Mouse (Mus musculus): ENCODE data around the gene Mpeg1.

Mpeg1 gene

DNA sequence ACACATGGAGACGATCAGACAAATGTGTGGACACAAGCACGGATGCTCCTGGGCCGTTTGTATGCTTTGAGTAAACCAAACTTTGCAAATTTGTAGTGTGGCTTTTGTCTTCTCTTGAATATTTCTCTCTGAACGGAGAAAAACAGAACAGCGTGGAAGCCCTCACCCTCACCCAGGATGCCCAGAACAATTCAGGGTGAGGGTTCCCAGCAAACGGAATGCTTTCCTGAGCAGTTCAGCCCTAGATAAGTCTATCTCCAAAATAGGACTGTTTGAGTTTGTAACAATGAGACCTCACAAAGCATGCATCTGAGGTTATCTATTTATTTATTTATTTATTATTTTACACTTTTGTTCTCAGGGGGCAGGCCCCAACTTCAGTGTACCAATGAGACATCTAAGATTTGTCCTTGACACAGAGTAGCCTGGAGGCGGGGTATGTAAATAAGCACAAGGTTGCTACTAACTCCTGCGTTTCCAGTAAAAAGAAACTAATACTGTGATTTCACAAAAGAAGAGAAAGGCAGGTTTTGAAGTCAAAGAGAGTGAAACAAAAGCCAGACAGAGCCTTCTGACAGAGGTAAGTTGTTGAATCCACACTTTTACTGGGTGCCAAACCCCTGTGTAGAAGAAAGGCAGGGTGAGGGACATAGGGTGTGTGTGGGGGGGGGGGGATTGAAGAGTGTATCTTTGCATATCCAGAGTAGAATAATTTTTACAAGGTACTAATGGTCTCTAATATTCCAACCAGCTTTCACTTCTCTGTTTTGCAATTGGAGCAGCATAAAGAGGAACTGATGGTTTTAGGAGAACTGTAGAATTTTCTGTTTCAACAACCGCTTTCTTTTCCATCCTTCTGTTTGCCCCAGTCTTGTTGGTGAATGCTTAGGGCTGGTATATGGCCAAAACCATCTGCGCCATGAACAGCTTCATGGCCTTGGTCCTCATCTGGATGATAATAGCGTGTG, at the start of gene Mpeg1:
Mpeg1 (plus strand) TSS at position 498 of the 968 bp plus-strand sequence.
- DNase-seq (ENCODE audit: low spot score), result no peak

DNA sequence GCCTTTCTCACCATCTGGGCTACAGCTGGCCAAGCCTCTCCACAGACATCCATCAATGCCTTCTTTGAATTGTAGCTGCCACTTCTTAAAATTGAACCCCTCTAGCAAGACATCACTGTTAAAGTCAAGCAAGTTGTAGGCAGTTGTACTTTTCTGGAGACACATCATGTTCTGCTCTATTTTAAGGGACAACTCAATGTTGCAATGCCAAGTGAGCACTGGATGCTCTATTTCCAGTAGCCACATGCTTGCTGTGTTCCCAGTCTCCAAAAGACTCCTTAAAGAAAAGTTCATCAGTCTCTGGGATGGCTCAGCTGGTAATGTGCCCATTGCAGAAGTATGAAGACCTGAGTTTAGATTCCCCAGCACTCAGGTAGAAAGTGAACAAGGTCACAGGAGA, 46.8 kb upstream of the Mpeg1 start:
- DNase-seq (ENCODE audit: low spot score), result no peak

DNA sequence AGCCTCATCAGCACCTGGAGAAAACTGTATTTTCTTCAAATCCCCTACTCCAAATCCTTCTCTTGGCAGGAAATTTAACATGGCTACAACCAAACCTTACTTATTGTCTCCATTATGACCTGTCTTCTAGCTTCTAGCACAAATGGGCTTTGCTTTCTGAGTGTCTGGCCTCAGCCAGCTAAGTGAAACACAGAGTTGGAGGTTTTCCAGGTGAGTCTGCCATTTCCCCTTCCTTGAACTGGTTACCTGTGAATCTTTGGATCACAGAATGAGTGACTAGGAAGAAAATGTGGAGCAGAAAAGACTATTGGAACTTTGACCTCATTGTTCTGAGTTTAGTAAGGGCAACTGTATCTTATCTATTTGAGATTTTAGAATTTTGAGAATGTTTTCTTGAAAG, 43.2 kb upstream of the Mpeg1 start, which contains the start of gene Olfr1441:
Olfr1441 (plus strand) TSS at position 73 of the 400 bp plus-strand sequence.
- no peak for DNase-seq (ENCODE audit: low spot score)

DNA sequence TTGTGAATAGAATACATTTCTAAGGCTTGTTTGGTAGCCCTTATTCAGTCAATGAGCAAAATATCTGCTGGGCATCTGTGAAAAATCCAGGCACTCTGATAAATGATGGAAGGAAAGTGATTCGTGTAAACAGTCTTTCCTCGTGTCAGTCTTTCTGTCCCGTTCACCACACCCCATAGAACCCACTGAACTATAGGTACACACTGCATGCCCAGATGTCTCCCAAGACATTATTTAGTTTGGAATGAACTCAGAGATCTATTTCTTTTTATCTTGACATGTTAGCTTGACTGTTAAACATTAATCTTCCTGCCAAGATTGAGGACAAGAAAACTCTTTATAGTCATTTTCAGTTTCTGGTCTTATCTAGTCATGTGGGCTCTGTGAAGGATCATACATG, 42.3 kb upstream of the Mpeg1 start:
- no peak for DNase-seq (ENCODE audit: low spot score)

DNA sequence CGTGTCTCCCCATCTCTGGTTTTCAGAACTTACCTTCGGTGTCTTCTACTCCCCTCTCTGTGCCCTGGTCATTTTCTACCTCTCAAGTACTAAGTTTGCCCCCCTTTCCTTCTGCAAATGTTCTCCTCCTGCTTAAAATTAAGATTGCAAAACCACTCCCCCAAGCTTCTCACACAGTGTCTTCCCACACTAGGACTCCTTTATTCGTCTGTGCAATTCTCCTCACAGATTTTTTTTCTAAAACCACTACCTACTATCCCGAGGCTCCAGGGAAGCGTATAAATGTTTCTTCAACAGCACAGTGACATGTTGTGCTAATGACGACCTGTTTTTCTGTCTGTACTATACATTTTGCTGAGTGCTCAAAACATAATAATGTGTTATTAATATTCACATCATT, 40.0 kb upstream of the Mpeg1 start:
- no peak for DNase-seq (ENCODE audit: low spot score)

DNA sequence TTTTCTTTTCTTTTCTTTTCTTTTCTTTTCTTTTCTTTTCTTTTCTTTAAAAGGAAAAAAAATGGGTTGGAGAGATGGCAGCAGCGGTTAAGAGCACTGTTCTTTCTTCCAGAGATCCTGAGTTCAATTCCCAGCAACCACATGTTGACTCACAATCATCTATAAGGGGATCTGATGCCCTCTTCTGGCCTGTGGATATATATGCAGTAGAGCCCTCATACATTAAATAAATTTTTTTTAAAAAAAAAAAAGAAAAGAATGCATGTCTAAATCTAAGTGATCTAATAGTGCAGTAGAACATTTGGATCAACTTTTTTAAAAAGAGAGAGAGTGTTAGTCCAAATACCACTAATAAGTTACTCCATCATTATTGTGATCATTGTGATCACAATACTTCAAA, 38.9 kb upstream of the Mpeg1 start:
- DNase-seq (ENCODE audit: low spot score), result no peak

DNA sequence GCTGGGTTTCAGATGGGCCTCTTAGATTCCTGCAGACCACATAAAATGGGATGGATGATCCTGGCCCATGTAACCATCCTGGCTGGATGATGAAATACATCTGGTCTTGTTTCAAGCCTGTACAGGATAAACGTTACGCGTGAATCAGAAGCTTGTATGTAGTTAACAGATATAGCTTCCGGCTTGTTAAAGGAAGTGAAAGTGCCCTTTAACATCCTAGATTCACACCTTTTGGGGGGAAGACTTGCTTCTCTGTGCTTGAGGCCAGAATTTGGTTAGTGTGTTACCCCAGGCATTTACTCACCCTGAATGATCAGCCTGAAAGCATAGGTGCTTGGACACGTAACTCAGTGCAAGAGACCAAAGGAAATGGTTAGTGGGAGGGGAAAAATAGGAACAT, 33.5 kb upstream of the Mpeg1 start:
- DNase-seq (ENCODE audit: low spot score), result no peak

DNA sequence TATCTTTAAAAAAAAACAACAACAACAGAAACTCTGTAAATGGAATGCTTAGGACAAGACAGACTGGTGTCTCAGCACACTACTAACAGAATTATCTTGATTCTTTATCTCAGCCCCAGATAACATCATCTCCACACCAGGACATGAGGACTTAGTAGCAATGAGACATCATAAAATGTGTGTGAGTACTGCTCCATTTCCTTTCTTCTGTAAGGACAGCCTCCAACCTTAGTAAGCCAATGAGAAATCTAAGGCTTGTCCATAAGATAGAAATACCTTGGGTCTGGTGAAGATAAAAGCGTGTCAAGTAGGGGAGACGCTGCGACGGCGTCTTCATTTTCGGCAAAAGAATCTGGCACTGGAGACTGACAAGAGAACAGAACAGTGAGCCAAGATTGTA, 33.0 kb upstream of the Mpeg1 start, which contains the start of gene Pfpl:
Pfpl (plus strand) TSS at position 301 of the 400 bp plus-strand sequence.
- DNase-seq (ENCODE audit: low spot score), result no peak

DNA sequence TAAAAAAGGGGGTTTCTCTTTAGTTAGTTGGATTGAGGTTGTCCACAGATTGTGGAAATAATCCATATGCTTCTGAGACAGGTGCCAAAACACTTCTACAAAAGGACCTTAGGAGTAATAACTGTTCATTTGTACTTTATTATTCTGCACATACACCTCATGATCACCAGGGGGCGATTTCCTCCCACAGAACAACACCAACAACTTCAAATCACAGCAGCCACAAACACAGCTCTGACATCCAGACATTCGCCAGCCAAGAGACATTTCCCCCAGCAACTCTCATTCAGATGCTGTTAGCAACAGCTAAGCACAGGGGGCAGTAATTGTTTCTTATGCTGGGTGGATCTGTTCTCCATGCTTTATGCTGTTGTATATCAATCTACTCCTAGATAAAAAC, 27.5 kb upstream of the Mpeg1 start:
- no peak for DNase-seq (ENCODE audit: low spot score)

DNA sequence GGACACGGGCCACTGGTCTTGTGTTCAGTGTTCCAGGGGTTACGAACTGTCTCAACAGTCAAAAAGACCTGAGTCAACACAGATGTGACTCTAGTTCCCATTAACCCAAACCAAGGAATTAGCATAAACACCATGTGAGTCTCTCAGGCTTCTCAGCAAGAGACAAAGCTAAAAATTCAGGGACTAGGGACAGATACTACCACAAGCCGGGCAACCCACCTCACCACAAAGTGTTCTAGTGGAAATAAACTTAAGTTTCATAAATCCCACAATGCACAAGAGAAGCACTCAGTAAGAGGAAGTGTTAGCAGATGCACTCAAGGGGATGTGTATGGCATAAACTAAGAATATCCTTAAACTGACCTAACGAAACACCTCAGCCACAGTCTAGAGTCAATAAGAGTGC, 25.6 kb upstream of the Mpeg1 start:
- DNase-seq (ENCODE audit: low spot score), result no peak

DNA sequence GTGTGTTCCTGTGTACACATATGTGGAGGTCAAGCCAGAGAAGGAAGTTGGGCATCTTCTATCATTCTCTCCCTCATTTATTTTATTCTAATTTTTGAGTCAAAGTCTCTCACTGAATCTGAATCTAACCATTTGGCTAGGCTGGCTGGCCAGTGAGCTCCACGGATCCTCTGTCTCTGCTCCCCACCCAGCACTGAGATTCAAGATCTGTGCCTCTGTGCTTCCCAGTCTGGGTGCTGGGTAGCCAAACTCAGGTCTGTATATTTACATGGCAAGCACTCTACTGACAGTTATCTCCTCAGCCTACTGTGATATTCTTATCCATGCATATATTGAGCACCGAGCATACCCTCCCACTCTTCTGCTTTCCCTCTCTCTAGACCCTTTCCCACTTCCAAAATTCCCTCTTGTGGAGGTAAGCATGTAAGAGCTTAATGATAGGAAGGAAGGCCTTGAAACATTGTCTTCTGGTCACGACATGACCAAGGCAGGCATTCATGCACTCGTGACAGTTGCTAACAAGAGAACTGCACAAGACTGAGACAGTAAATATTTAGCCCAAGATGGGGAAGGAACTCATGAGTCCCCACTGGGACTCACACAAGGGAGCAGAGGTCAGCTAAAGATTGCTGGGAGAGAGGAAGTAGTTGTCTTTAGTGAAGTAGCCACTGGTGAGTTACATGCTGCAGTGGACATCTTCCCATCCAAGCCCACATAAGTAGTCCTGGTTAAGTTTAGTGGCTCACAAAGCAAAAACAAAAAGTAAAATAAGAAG, 24.6 kb upstream of the Mpeg1 start:
- DNase-seq (ENCODE audit: low spot score), result no peak

DNA sequence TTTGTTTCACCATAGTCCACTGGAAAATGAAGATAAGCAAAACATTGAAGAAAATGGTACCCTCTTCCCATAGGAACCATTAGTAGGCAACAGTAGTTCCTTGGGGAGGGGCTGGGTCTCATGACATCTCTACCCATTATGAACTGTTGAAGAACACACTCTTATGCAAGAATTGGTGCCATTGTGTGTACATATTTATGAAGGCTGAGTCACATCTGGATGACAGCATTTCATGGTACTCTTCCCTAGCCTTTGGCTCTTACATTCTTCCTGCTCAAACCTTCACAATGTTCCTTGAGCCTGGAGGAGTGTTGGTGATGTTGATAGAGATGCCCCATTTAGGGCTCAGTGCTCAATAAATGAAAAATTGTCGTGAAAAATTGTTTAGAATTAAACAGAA, 21.0 kb upstream of the Mpeg1 start:
- DNase-seq (ENCODE audit: low spot score), result no peak

DNA sequence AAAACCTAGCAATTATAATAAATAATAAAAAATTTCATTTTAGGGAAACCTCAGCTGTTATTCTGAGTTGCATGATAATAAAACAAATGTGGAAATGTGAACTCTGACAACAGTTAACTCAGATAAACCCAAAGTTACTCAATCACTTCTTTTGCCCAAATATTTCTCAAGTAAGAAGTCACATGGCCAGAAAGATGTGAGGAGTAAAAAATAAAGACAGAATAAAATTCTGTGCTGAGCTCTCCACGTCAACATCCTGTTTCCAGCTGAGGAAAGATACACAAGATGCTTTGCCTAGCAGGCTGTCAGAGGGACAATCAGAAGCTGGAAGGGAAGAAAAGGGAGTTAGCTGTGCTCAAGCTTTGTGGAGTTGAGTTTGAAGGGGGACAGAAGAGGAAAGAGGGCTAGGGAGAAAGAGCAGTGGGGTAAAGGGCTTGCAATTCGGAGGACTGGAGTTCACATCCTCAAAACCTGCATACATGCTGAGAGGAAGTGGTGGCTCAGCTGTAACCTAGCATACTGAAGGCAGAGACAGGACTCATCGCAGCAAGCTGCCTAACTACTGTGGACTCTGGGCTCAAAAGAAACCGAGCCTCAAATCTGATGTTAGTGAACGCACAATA, 20.4 kb upstream of the Mpeg1 start:
- no peak for DNase-seq (ENCODE audit: low spot score)

DNA sequence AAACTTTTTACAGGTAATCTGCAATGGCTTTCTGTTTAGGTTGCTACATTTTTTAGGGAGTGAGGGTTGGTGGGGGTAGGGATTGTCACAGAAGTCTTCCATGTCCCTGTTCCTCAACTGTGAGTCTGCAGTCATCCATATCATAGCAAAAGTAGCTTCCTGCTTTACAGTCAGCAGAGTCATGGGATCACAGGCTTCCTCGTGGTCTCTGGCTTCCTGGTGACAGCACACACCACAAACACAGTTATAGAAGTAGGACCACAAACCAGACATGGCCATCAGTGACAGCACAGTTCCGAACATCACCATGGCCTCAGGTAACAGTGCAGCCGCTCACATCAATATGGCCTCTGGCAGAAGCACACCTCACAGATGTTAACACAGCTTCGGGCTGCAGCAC, 18.0 kb upstream of the Mpeg1 start:
- DNase-seq (ENCODE audit: low spot score), result no peak

DNA sequence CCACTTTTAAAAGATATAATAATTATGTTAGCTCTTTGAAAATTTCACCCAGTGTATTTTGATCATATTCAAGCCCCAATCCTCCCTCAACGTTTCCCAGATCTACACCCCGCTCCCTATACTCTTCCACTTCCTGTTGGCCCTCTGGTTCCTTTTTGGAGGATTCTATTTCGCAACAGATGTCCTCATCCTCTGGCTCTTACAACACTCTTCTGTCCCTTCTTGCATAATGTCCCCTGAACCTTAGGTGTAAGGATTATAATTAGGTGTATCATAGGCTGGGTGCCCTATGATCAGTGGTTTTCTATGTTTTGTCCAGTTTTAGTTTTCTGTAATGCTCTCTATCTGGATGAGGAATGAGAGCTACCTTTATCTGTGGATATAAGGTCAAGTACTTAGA, 15.6 kb upstream of the Mpeg1 start:
- no peak for DNase-seq (ENCODE audit: low spot score)

DNA sequence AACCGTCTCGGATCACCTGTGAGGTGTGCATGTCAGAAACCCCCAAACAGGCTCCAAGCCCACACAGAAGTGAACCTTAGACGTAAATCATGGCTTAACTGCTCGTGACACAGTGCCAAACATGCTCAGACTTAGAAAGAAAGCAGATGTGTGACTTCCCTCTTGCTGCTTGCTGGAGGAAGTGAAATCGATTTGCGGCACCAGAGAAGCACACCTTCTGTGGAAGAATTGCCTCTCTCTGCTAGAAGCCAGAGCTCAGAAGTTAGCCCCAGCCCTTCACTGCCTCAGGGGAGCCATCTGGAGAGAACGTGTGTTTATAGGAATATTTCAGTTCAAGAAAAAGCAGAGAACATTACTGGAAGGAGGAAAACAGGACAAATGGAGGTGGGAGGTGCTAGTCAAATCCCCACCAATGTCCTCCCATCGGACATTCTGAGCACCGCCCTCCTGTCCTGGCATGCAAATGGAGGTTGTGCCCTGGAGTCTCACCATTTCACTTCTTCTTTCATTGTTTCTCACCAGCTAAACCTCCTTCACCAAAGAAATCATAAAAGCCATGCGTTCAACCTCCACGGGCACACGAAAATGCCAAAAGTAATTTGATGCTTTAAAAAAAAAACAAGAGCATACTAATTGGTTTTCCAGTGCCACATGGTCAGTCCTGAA, 3.0 kb upstream of the Mpeg1 start:
- DNase-seq (ENCODE audit: low spot score), result no peak

DNA sequence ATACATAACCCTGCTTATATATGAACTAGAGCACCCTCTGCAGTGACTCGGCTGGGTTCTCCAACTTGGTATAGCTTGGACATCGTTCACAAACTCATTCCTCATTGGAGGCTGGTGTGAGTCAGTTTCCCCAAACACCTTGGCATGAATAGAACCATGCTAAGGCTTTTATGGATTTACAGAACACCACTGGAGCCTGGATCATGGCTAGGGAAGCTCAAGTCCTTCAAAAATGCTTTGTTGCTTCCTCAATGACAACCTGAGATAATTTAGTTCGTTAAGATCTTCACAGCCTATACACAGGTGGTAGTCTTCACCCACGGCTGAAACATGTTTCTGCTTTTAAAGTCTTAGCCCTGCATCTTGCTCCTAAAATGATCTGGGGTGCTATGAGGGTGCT, 1.1 kb upstream of the Mpeg1 start:
- DNase-seq (ENCODE audit: low spot score), result no peak

DNA sequence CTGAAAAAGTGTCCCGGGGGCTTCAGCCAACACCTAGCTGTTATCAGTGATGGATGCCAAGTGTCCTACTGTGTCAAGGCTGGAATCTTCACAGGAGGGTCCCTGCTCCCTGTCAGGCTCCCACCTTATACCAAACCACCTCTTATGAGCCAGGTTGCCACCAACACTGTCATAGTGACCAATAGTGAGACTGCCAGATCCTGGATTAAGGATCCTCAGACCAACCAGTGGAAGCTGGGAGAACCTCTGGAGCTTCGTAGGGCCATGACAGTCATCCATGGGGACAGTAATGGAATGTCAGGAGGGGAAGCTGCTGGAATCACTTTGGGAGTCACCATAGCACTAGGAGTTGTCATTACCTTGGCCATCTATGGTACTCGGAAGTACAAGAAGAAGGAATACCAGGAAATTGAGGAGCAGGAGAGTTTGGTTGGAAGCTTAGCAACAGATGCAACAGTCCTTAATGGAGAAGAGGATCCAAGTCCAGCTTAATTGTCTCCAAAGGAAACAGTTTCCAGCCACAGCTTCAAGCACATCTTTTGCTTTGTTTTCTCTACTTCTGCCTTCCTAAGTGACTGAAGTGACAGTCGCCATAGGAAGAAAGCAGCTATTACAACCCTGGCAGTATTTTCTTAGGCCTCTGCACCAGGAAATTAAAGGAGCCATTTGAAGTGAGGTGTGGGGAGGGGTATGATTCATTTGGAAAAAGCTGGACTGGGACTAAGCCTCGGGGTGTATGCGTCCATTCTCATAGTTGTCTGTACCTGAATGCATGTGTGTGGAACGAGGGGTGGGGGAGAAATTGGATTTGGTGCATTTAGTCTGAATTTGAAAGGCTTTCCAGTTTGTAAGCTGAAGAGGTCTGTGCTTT, 2.5 kb downstream of the Mpeg1 start:
- DNase-seq (ENCODE audit: low spot score), result no peak

DNA sequence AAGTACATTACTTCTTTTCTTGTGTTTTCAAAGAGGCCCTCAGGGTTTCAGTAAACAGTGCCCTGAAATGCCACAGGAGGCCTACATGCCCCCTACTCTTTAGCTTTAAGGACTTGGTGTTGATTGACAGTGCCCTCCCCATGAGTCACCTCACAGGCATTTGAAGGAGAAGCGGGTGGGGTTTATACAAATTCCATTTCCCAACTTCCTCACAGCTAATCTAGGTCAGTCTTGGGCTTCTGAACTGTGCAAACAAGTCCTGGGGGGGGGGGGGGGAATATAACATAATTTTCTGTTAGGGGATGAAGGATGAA, 3.1 kb downstream of the Mpeg1 start:
- no peak for DNase-seq (ENCODE audit: low spot score)

DNA sequence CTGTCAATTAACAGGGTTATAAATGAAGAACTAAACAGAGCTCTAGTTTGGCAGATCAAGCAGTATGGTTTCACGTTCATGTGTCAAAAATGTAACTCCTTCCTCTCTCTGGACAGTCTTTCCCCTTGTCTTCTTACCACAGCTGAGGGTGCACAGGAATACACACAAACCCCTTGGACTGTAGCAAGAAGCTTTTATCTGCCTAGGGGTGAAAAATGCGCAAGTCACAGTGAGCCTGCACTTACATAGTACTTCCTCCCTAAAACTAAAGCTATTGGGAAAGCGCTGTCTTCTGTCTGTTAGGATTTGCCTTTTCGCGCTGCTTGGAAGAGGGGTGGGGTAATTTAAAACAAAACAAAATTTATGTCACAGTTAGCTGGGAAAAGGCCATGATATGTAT, 3.5 kb downstream of the Mpeg1 start:
- no peak for DNase-seq (ENCODE audit: low spot score)

DNA sequence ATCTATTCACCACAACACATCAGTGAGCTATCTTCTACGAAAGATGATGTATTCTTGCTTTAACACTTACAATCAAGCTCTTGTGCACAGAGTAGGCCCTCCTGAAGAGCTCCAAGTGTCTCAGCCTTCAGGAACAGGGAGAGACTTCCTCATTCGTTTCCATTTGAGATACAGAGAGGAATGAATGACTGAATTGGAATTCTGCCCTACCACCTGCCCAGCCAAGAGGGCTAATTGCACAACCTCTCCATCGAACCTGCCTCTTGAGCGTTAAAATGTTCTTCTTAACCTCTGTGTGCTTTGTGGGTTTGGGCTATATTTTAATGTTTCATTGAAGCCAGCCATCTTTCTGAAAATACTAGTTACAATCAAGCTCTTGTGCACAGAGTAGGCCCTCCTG, 4.1 kb downstream of the Mpeg1 start:
- no peak for DNase-seq (ENCODE audit: low spot score)

All from ovary, postnatal 36 days (tissue).